In the genomic region with DNA sequence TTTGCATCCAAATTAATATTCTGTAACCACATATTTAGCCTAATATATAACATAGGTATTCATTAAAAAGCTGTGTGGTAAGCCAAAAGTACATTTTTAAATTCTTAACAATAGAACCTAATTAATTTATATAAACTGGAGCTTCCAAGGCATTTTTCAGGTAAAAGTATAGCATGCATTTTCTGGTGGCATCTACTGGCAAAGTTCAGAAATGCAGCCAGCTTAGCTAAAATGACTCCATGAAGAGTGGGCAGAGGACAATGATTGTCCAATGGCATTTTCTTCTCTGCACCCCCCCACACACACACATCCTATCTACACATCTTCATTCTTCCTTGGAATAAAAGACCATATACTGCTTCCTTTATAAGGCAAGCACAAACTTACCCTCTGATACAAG, we compare ENCODE assay signal across 17 mouse cellular contexts. TPM values are rescaled to one million over a fixed set of nuclear protein-coding genes. Genes with fewer than 3 reads are reported as not detected.
A peak's percentile ranks its signal among the peaks of the same experiment; 100 is the strongest.
DNase-seq lines count a peak whose midpoint lies in the region; ATAC-seq and TF ChIP-seq lines count a peak whose summit lies in the region.
"Had no signal": no experiment of that assay in that cellular context is flagged by ENCODE, and none has a peak within 500 bp of the region (broad histone marks: within the 10 kb centered on the region; RNA-seq: fewer than 3 reads in every experiment).

No protein-coding gene starts in this region.

- TF ChIP-seq RAD21 in CH12.LX (IDR thresholded peaks at IDR 0.05; ENCODE audit: low read depth, low read length), result peak; percentile 40

- H3K4me3 ChIP-seq in left cerebral cortex, adult 2 months, result no peak overlapping the region
- H3K4me3 ChIP-seq in CH12.LX (replicated peaks in 1 of 3; ENCODE audit: low read depth in 2 of 3, low read length in 2 of 3, poor library complexity in 1 of 3), result no peak overlapping the region
- H3K4me3 ChIP-seq in neural tube, embryonic 15.5 days (replicated peaks), result no peak overlapping the region
- H3K4me3 ChIP-seq: embryonic facial prominence, embryonic 12.5 days; limb, embryonic 15.5 days; midbrain, embryonic 12.5 days had no signal

- H3K36me3 ChIP-seq in CH12.LX (replicated peaks in 1 of 2; ENCODE audit: control insufficient read depth in 1 of 2, insufficient read depth in 1 of 2, low read length in 1 of 2), result peaks cover 13 to 61% of the 10 kb centered on the region in 2 experiments
- H3K36me3 ChIP-seq in neural tube, embryonic 15.5 days, result no peaks in the 10 kb centered on the region
- H3K36me3 ChIP-seq: embryonic facial prominence, embryonic 12.5 days had no signal

- H3K27ac ChIP-seq in left cerebral cortex, adult 2 months, result no peak overlapping the region
- H3K27ac ChIP-seq in CH12.LX (ENCODE audit: insufficient read depth, low read depth), result no peak overlapping the region
- no peak overlapping the region for H3K27ac ChIP-seq in neural tube, embryonic 15.5 days (replicated peaks)
- H3K27ac ChIP-seq: embryonic facial prominence, embryonic 12.5 days; limb, embryonic 15.5 days; midbrain, embryonic 12.5 days had no signal

- H3K79me2 ChIP-seq in CH12.LX (replicated peaks; ENCODE audit: control insufficient read depth, extremely low read depth, insufficient read depth, poor library complexity, severe bottlenecking), result no peaks in the 10 kb centered on the region

- no peaks in the 10 kb centered on the region for H3K9me3 ChIP-seq in CH12.LX (replicated peaks; ENCODE audit: low read length)
- H3K9me3 ChIP-seq in neural tube, embryonic 15.5 days (replicated peaks), result no peaks in the 10 kb centered on the region
- H3K9me3 ChIP-seq: embryonic facial prominence, embryonic 12.5 days; limb, embryonic 15.5 days; midbrain, embryonic 12.5 days had no signal

- no peaks in the 10 kb centered on the region for H3K4me1 ChIP-seq in CH12.LX (ENCODE audit: control insufficient read depth in 1 of 2, insufficient read depth in 2 of 2)
- H3K4me1 ChIP-seq in neural tube, embryonic 15.5 days, result no peaks in the 10 kb centered on the region
- H3K4me1 ChIP-seq: embryonic facial prominence, embryonic 12.5 days; limb, embryonic 15.5 days; midbrain, embryonic 12.5 days had no signal

- dilution Hi-C loops in CH12.LX (cut with MboI; ENCODE audit: extremely low pct_ligation_motif_present, extremely low pct_unique_long_range_greater_than_20kb, low sequenced_read_pairs), result no loop called here

- peak; percentile 54 for TF ChIP-seq CTCF in left cerebral cortex, adult 2 months (IDR thresholded peaks at IDR 0.05)
- peak in 1 of 2 experiments; percentile 56; a peak in 2 of 4 replicates for TF ChIP-seq CTCF in CH12.LX (conservative IDR thresholded peaks at IDR 0.05 in 1 of 2, IDR thresholded peaks at IDR 0.05 in 1 of 2; ENCODE audit: low read depth in 2 of 2, low read length in 2 of 2)

- intact Hi-C loops in left cerebral cortex, adult 2 months (cut with DNase I), result loop anchor here (5.0 kb wide), 2 partner anchors 262 to 472 kb away; partner anchors contain the start of gene Igf1
- intact Hi-C loops in left cerebral cortex, postnatal 25 days (cut with DNase I), result loop anchor here (5.0 to 10.0 kb wide), 2 partner anchors 265 to 467 kb away; partner anchors contain the start of gene Igf1

- no peak overlapping the region for H3K9ac ChIP-seq in CH12.LX (ENCODE audit: insufficient read depth, low read depth)
- no peak overlapping the region for H3K9ac ChIP-seq in neural tube, embryonic 15.5 days (replicated peaks)
- H3K9ac ChIP-seq: embryonic facial prominence, embryonic 12.5 days; limb, embryonic 15.5 days; midbrain, embryonic 12.5 days had no signal

- no peaks in the 10 kb centered on the region for H3K27me3 ChIP-seq in CH12.LX (replicated peaks)
- no peaks in the 10 kb centered on the region for H3K27me3 ChIP-seq in neural tube, embryonic 15.5 days (replicated peaks)
- H3K27me3 ChIP-seq: embryonic facial prominence, embryonic 12.5 days; limb, embryonic 15.5 days; midbrain, embryonic 12.5 days had no signal

- TF ChIP-seq POLR2A in CH12.LX (IDR thresholded peaks at IDR 0.05; ENCODE audit: low read depth, low read length), result no peak

- no peak for DNase-seq in frontal cortex, postnatal 25 days (ENCODE audit: low spot score in 2 of 2)
- no peak for DNase-seq in left cerebral cortex, adult 2 months (ENCODE audit: extremely low spot score in 1 of 2, low spot score in 2 of 2)
- DNase-seq in left cerebral cortex, postnatal 25 days (ENCODE audit: low spot score in 2 of 2), result no peak
- no peak for DNase-seq in CH12.LX (ENCODE audit: extremely low read depth)
- peak; percentile 45 for DNase-seq in brain, adult 2 months (ENCODE audit: low read depth, low spot score)
- DNase-seq: cerebellum, adult 9-10 months; kidney, adult 11 months had no signal

- in situ Hi-C loops in CH12.LX (cut with MboI; ENCODE audit: low pct_ligation_motif_present, low pct_unique_long_range_greater_than_20kb, low sequenced_read_pairs), result no loop called here

- no peak overlapping the region for H3K4me2 ChIP-seq in CH12.LX (ENCODE audit: insufficient read depth, low read depth, poor library complexity, severe bottlenecking)
- no peak overlapping the region for H3K4me2 ChIP-seq in neural tube, embryonic 15.5 days
- H3K4me2 ChIP-seq: embryonic facial prominence, embryonic 12.5 days; heart, embryonic 11.5 days; limb, embryonic 15.5 days; midbrain, embryonic 12.5 days had no signal

- TF ChIP-seq EP300 in CH12.LX (IDR thresholded peaks at IDR 0.05; ENCODE audit: low read length), result no peak

- ATAC-seq in frontal cortex, adult (ENCODE audit: low TSS enrichment), result peak; percentile 50; the same call in 1 of the 2 replicates
- ATAC-seq in neural tube, embryonic 15.5 days (ENCODE audit: low FRiP score), result no peak

TF ChIP-seq in CH12.LX, 34 proteins besides CTCF, POLR2A, EP300 and RAD21:
- peak; percentile 43 for TF ChIP-seq SMC3 (IDR thresholded peaks at IDR 0.05; ENCODE audit: low read depth, low read length)
- TF ChIP-seq MEF2A (IDR thresholded peaks at IDR 0.05; ENCODE audit: borderline replicate concordance, low read depth, low read length), result no peak
- no peak for TF ChIP-seq JUND (conservative IDR thresholded peaks at IDR 0.05; ENCODE audit: low read depth, low read length)
- no peak for TF ChIP-seq MAZ (IDR thresholded peaks at IDR 0.05; ENCODE audit: low read depth, low read length)
- TF ChIP-seq GABPA (IDR thresholded peaks at IDR 0.05; ENCODE audit: insufficient replicate concordance, low read depth, low read length), result no peak
- no peak for TF ChIP-seq MXI1 (IDR thresholded peaks at IDR 0.05; ENCODE audit: low read depth, low read length)

RNA-seq across cellular contexts. Expression of gene Parpbp, which starts 27.0 kb away (rescaled TPM):
- under 1 TPM; 0.54 to 0.72 TPM for total RNA-seq in left cerebral cortex, adult 2 months (2021)
- total RNA-seq in left cerebral cortex, postnatal 25 days (2021), result under 1 TPM; 0.34 TPM
- 19.8 and 23.2 TPM in 2 replicates for total RNA-seq in CH12.LX (2012; rRNA removed)
- 35.0 and 44.6 TPM in 2 replicates for total RNA-seq in CH12.LX (2014; rRNA removed)
- polyA plus RNA-seq in CH12.LX (2012; ENCODE audit: insufficient read length, low read depth), result 16.9 and 19.5 TPM in 2 replicates
- 1.9 and 3.1 TPM in 2 replicates for polyA plus RNA-seq in neural tube, embryonic 15.5 days (2015; fragmentation: Nextera tagmentation; extraction: Ambion mirVana)
- total RNA-seq: gastrocnemius, adult 8-10 months had no signal

RNA-seq across cellular contexts. Expression of gene Nup37, which starts 27.1 kb away (rescaled TPM):
- total RNA-seq in left cerebral cortex, adult 2 months (2021), result 1 to 10 TPM; 6.8 to 6.9 TPM
- 1 to 10 TPM; 6.7 to 8.6 TPM for total RNA-seq in left cerebral cortex, postnatal 25 days (2021)
- total RNA-seq in CH12.LX (2012; rRNA removed) (59.2 and 71.1 TPM in 2 replicates), CH12.LX (2014; rRNA removed) (222 and 243 TPM in 2 replicates)
- polyA plus RNA-seq in CH12.LX (2012; ENCODE audit: insufficient read length, low read depth), result 76.3 and 82.4 TPM in 2 replicates
- polyA plus RNA-seq in neural tube, embryonic 15.5 days (2015; fragmentation: Nextera tagmentation; extraction: Ambion mirVana), result 20.6 and 32.6 TPM in 2 replicates

RNA-seq across cellular contexts. Expression of gene Pmch, which starts 28.8 kb away (rescaled TPM):
- total RNA-seq in left cerebral cortex, adult 2 months (2021), result under 1 TPM; 0.66 to 0.82 TPM
- 10 to 100 TPM in 1 of 2 experiments, not detected in 1; 81.7 TPM for total RNA-seq in left cerebral cortex, postnatal 25 days (2021)
- 0.17 TPM in 1 of 2 replicates, not detected in the other for total RNA-seq in CH12.LX (2012; rRNA removed)
- total RNA-seq in CH12.LX (2014; rRNA removed), result not detected in 2 replicates
- polyA plus RNA-seq in CH12.LX (2012; ENCODE audit: insufficient read length, low read depth), result 0.41 TPM in 1 of 2 replicates, not detected in the other
- polyA plus RNA-seq in neural tube, embryonic 15.5 days (2015; fragmentation: Nextera tagmentation; extraction: Ambion mirVana), result 0.31 TPM in 1 of 2 replicates, not detected in the other
- total RNA-seq: gastrocnemius, adult 8-10 months; hematopoietic stem cell, adult 5-6 weeks had no signal
- polyA plus RNA-seq: testis, adult 2 months; urinary bladder, adult 2 months had no signal

Comparison
In these comparisons a context has a peak if more than half of its experiments do, and no peak if none do; other contexts are left out.
1. RNA of gene Parpbp, which starts 27.0 kb away (total RNA-seq): 19.8 to 44.6 TPM in CH12.LX; 0.54 to 0.72 TPM in left cerebral cortex, adult 2 months and 0.34 TPM in left cerebral cortex, postnatal 25 days; every median in the first group is over 10 times any median in the second.
2. RNA of gene Nup37, which starts 27.1 kb away (total RNA-seq): 59.2 to 243 TPM in CH12.LX; 6.7 to 8.6 TPM in left cerebral cortex, postnatal 25 days and 6.8 to 6.9 TPM in left cerebral cortex, adult 2 months; every median in the first group is over 4 times any median in the second.